Mouse (Mus musculus): ENCODE measurements around the gene Ppm1h. TPM values are rescaled to one million over a fixed set of nuclear protein-coding genes. Genes with fewer than 3 reads are reported as not detected.
"Not testable (repeated sequence)": the region's sequence is repeated elsewhere in the genome, so short reads cannot be mapped to it uniquely, and the experiment has no call there.

Ppm1h gene
- polyA plus RNA-seq, 1 experiment from 2014 or later: 19.8 TPM

- Histone ChIP-seq H3K36me3 (ENCODE audit: control insufficient read depth, insufficient read depth, low read length) (no peaks in the 10 kb centered on the region), H3K27me3 (ENCODE audit: control insufficient read depth, insufficient read depth, low read length) (no peaks in the 10 kb centered on the region), H3K4me3 (replicated peaks; ENCODE audit: low read depth, low read length) (no peak overlapping the region), H3K9ac (replicated peaks; ENCODE audit: low read length) (no peak overlapping the region), H3K9me3 (ENCODE audit: control insufficient read depth, low read length) (no peaks in the 10 kb centered on the region), H3K27ac (replicated peaks; ENCODE audit: low read depth, low read length) (no peak overlapping the region), H3K4me2 (ENCODE audit: low read length) (no peak overlapping the region), H3K4me1 (ENCODE audit: control insufficient read depth, insufficient read depth, low read length) (peaks cover 24% of the 10 kb centered on the region; the same call in 1 of the 2 replicates)
- 85% methylated on average over 4 of the region's 4 CpGs for WGBS
- ATAC-seq (ENCODE audit: low FRiP score, low TSS enrichment): no peak
- DNase-seq: no peak
Measured at GRCm38 (mm10) chr10:122926275-122926674, 247.7 kb downstream of the Ppm1h start.

GRCm38 (mm10) chr10:122930520-122930919 lies 252.0 kb downstream of the Ppm1h start:
- Histone ChIP-seq H3K4me1 (ENCODE audit: control insufficient read depth, insufficient read depth, low read length) (peaks cover 35% of the 10 kb centered on the region), H3K27ac (replicated peaks; ENCODE audit: low read depth, low read length) (no peak overlapping the region; the same call in 1 of the 2 replicates), H3K27me3 (ENCODE audit: control insufficient read depth, insufficient read depth, low read length) (no peaks in the 10 kb centered on the region), H3K4me3 (replicated peaks; ENCODE audit: low read depth, low read length) (no peak overlapping the region), H3K9me3 (ENCODE audit: control insufficient read depth, low read length) (no peaks in the 10 kb centered on the region), H3K9ac (replicated peaks; ENCODE audit: low read length) (no peak overlapping the region), H3K4me2 (ENCODE audit: low read length) (no peak overlapping the region), H3K36me3 (ENCODE audit: control insufficient read depth, insufficient read depth, low read length) (no peaks in the 10 kb centered on the region)
- ATAC-seq (ENCODE audit: low FRiP score, low TSS enrichment): no peak
- no peak for DNase-seq
- 88% methylated on average over 4 of the region's 4 CpGs for WGBS

- Histone ChIP-seq H3K27ac (replicated peaks; ENCODE audit: low read depth, low read length) (peak overlapping the region; percentile 84), H3K4me1 (ENCODE audit: control insufficient read depth, insufficient read depth, low read length) (peaks cover 35% of the 10 kb centered on the region), H3K4me3 (replicated peaks; ENCODE audit: low read depth, low read length) (no peak overlapping the region), H3K9ac (replicated peaks; ENCODE audit: low read length) (no peak overlapping the region), H3K27me3 (ENCODE audit: control insufficient read depth, insufficient read depth, low read length) (no peaks in the 10 kb centered on the region), H3K9me3 (ENCODE audit: control insufficient read depth, low read length) (no peaks in the 10 kb centered on the region), H3K36me3 (ENCODE audit: control insufficient read depth, insufficient read depth, low read length) (no peaks in the 10 kb centered on the region), H3K4me2 (ENCODE audit: low read length) (no peak overlapping the region)
- 4% methylated on average over 13 of the region's 13 CpGs for WGBS
- DNase-seq (peak; percentile 81), ATAC-seq (ENCODE audit: low FRiP score, low TSS enrichment) (peak; percentile 75)
Measured at GRCm38 (mm10) chr10:122931193-122931832, 252.8 kb downstream of the Ppm1h start.

- H3K4me1 ChIP-seq (ENCODE audit: control insufficient read depth, insufficient read depth, low read length): peaks cover 35% of the 10 kb centered on the region
- peak; percentile 89 for ATAC-seq (ENCODE audit: low FRiP score, low TSS enrichment)
- H3K9ac ChIP-seq (replicated peaks; ENCODE audit: low read length): no peak overlapping the region
- DNase-seq: peak; percentile 80
- H3K9me3 ChIP-seq (ENCODE audit: control insufficient read depth, low read length): no peaks in the 10 kb centered on the region
- H3K4me3 ChIP-seq (replicated peaks; ENCODE audit: low read depth, low read length): no peak overlapping the region
- WGBS: 8% methylated on average over 10 of the region's 10 CpGs
- H3K4me2 ChIP-seq (ENCODE audit: low read length): no peak overlapping the region
- H3K36me3 ChIP-seq (ENCODE audit: control insufficient read depth, insufficient read depth, low read length): no peaks in the 10 kb centered on the region
- H3K27ac ChIP-seq (replicated peaks; ENCODE audit: low read depth, low read length): peak overlapping the region; percentile 84
- no peaks in the 10 kb centered on the region for H3K27me3 ChIP-seq (ENCODE audit: control insufficient read depth, insufficient read depth, low read length)
Measured at GRCm38 (mm10) chr10:122931851-122932550, 253.4 kb downstream of the Ppm1h start.

GRCm38 (mm10) chr10:122933053-122933838 lies 254.7 kb downstream of the Ppm1h start:
- ATAC-seq (ENCODE audit: low FRiP score, low TSS enrichment) (no peak), DNase-seq (no peak)
- H3K36me3 ChIP-seq (ENCODE audit: control insufficient read depth, insufficient read depth, low read length): no peaks in the 10 kb centered on the region
- 90% methylated on average over 15 of the region's 15 CpGs for WGBS
- no peak overlapping the region for H3K4me2 ChIP-seq (ENCODE audit: low read length)
- 0 out of 2 replicates have a peak overlapping the region, but pooled peaks have one; percentile 26 for H3K27ac ChIP-seq (replicated peaks; ENCODE audit: low read depth, low read length)
- H3K9me3 ChIP-seq (ENCODE audit: control insufficient read depth, low read length): no peaks in the 10 kb centered on the region
- H3K9ac ChIP-seq (replicated peaks; ENCODE audit: low read length): no peak overlapping the region
- no peak overlapping the region for H3K4me3 ChIP-seq (replicated peaks; ENCODE audit: low read depth, low read length)
- no peaks in the 10 kb centered on the region for H3K27me3 ChIP-seq (ENCODE audit: control insufficient read depth, insufficient read depth, low read length)
- H3K4me1 ChIP-seq (ENCODE audit: control insufficient read depth, insufficient read depth, low read length): peaks cover 35% of the 10 kb centered on the region

DNA sequence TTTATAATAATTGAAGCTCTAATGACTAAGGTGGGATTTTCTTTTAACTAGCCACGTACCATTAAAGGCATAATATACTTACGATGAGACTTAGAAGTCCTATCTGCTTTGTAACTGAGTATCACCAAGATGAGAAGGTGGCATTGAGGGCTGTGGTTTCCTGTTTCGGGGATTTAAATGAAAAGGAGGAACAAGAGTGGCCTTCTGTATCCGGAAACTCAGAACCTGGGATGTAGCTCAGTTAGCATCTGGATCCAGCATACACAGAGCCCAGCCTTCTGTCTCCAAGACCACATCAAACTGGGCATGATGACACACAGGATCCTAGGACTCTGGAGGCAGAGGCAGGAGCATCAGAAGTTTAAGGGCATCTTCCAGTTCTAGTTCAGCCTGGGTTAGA lies 256.8 kb downstream of the Ppm1h start:
- H3K27me3 ChIP-seq (ENCODE audit: control insufficient read depth, insufficient read depth, low read length); H3K36me3 ChIP-seq (ENCODE audit: control insufficient read depth, insufficient read depth, low read length); ATAC-seq (ENCODE audit: low FRiP score, low TSS enrichment); H3K9ac ChIP-seq (replicated peaks; ENCODE audit: low read length); H3K9me3 ChIP-seq (ENCODE audit: control insufficient read depth, low read length); H3K27ac ChIP-seq (replicated peaks; ENCODE audit: low read depth, low read length); H3K4me2 ChIP-seq (ENCODE audit: low read length); H3K4me3 ChIP-seq (replicated peaks; ENCODE audit: low read depth, low read length); DNase-seq: not testable (repeated sequence)
- WGBS: no CpG with 5 or more reads among the region's 4 CpGs
- peaks cover 22% of the 10 kb centered on the region for H3K4me1 ChIP-seq (ENCODE audit: control insufficient read depth, insufficient read depth, low read length)

GRCm38 (mm10) chr10:122937380-122937779 lies 258.8 kb downstream of the Ppm1h start:
- not testable (repeated sequence) for H3K4me3 ChIP-seq (replicated peaks; ENCODE audit: low read depth, low read length); H3K27me3 ChIP-seq (ENCODE audit: control insufficient read depth, insufficient read depth, low read length); H3K4me1 ChIP-seq (ENCODE audit: control insufficient read depth, insufficient read depth, low read length); H3K9ac ChIP-seq (replicated peaks; ENCODE audit: low read length); DNase-seq; H3K36me3 ChIP-seq (ENCODE audit: control insufficient read depth, insufficient read depth, low read length); H3K9me3 ChIP-seq (ENCODE audit: control insufficient read depth, low read length); H3K4me2 ChIP-seq (ENCODE audit: low read length); ATAC-seq (ENCODE audit: low FRiP score, low TSS enrichment); H3K27ac ChIP-seq (replicated peaks; ENCODE audit: low read depth, low read length)
- no CpG with 5 or more reads among the region's 4 CpGs for WGBS

DNA sequence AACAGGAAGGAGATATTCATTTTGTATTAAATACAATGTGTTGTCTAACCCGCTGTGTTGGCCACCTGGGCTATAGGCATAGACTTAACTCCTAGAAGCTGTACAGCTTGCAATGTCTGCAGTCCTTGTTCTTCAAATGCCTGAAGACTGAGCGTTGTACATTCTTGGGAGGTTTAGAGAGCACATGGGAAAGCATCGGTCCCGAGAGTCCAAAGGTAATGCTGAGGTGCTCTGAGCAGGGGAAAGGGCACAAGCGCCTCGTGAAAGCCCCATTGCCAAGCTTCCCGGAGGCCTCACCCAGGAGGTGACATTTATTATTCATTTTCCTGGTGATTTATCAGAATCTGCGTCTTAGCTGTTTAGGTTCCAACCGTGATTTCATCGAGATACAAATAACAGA lies 261.0 kb downstream of the Ppm1h start:
- no peak overlapping the region for H3K4me2 ChIP-seq (ENCODE audit: low read length)
- H3K4me3 ChIP-seq (replicated peaks; ENCODE audit: low read depth, low read length): no peak overlapping the region
- no peak for ATAC-seq (ENCODE audit: low FRiP score, low TSS enrichment)
- H3K9ac ChIP-seq (replicated peaks; ENCODE audit: low read length): no peak overlapping the region
- no peak for DNase-seq
- WGBS: 92% methylated on average over 10 of the region's 10 CpGs
- no peaks in the 10 kb centered on the region for H3K27me3 ChIP-seq (ENCODE audit: control insufficient read depth, insufficient read depth, low read length)
- no peak overlapping the region for H3K27ac ChIP-seq (replicated peaks; ENCODE audit: low read depth, low read length)
- no peaks in the 10 kb centered on the region for H3K9me3 ChIP-seq (ENCODE audit: control insufficient read depth, low read length)
- H3K36me3 ChIP-seq (ENCODE audit: control insufficient read depth, insufficient read depth, low read length): no peaks in the 10 kb centered on the region
- H3K4me1 ChIP-seq (ENCODE audit: control insufficient read depth, insufficient read depth, low read length): no peaks in the 10 kb centered on the region
